Mouse (Mus musculus) embryonic stem cell, embryonic (primary cell): Measurements from ENCODE around the gene Psmb11.
"Not testable (repeated sequence)": the region's sequence is repeated elsewhere in the genome, so short reads cannot be mapped to it uniquely, and the experiment has no call there.

Experiments
- CTCF ChIA-PET, 4 experiments: fragments of 300-600 bp in 2 of 4; fragments of 350-600 bp in 2 of 4; sonication (Branson Sonifier 250); formaldehyde crosslinking; loops; one replicate each; lab custom pipeline; 2022; ENCODE audit warnings: inconsistent platforms in 2 of 4; lab: Charles Lee
- POLR2A ChIA-PET, 4 experiments: fragments of 300-600 bp in 2 of 4; fragments of 350-600 bp in 2 of 4; sonication (Branson Sonifier 250); formaldehyde crosslinking; loops; one replicate each; lab custom pipeline; 2022; ENCODE audit warnings: antibody characterized with exemption in 4 of 4, inconsistent platforms in 1 of 4; lab: Charles Lee

Psmb11 gene

GRCm38 (mm10) chr14:54592319-54592934, 28.8 kb upstream of the Psmb11 start:
- CTCF ChIA-PET = interaction anchor here (0.6 to 3.8 kb wide), 12 partner anchors 8 to 139 kb away, joined by 3 to 30 read pairs (median 4); no protein-coding TSS in a partner anchor
- POLR2A ChIA-PET = interaction anchor here in 3 of 4 experiments (0.6 to 67.6 kb wide), 11 partner anchors 9 to 67 kb away, joined by 3 to 2028 read pairs (median 5); partner anchors contain the start of genes 4931414P19Rik (in 2 of the 3), Haus4 (in 2 of the 3) and Ajuba (in 1 of the 3)

- POLR2A ChIA-PET = interaction anchor here (0.6 to 67.6 kb wide), 29 partner anchors 9 to 552 kb away, joined by 3 to 2028 read pairs (median 6); partner anchors contain the start of genes Haus4 (in 3 of the 4), 4931414P19Rik (in 2 of the 4), Ajuba (in 1 of the 4) and Cdh24 (in 1 of the 4)
These were observed 27.2 kb upstream of the Psmb11 start for GRCm38 (mm10) chr14:54594055-54594454.

GRCm38 (mm10) chr14:54594631-54595414, 26.4 kb upstream of the Psmb11 start:
- POLR2A ChIA-PET = interaction anchor here (0.5 to 67.6 kb wide), 45 partner anchors 8 to 481 kb away, joined by 3 to 2028 read pairs (median 5); partner anchors contain the start of genes 4931414P19Rik (in 3 of the 4), Haus4 (in 3 of the 4), Psmb5 (in 3 of the 4) and 1700123O20Rik (in 2 of the 4)
- CTCF ChIA-PET = interaction anchor here in 3 of 4 experiments (0.5 to 3.8 kb wide), 43 partner anchors 11 to 367 kb away, joined by 3 to 30 read pairs (median 5); partner anchors contain the start of genes Haus4 (in 3 of the 3), 4931414P19Rik (in 1 of the 3), Cdh24 (in 1 of the 3) and Gm17606 (in 1 of the 3)

More at GRCm38 (mm10) chr14:54594055-54594454, 27.2 kb upstream of the Psmb11 start:
- CTCF ChIA-PET = interaction anchor here (0.6 to 3.8 kb wide), 29 partner anchors 10 to 366 kb away, joined by 3 to 30 read pairs (median 5); partner anchors contain the start of genes Haus4 (in 3 of the 4), Prmt5 (in 1 of the 4) and Slc7a7 (in 1 of the 4)

- ChIA-PET CTCF (interaction anchor here in 1 of 4 experiments (0.7 kb wide), 1 partner anchor 14 kb away, joined by 3 read pairs; no protein-coding TSS in a partner anchor), POLR2A (interaction anchor here in 1 of 4 experiments (1.0 to 67.6 kb wide), 3 partner anchors 9 to 35 kb away, joined by 3 to 2028 read pairs (median 4); partner anchors contain the start of genes Ajuba, Haus4 and Psmb5)
These were observed 24.1 kb upstream of the Psmb11 start for GRCm38 (mm10) chr14:54597084-54597483.

DNA sequence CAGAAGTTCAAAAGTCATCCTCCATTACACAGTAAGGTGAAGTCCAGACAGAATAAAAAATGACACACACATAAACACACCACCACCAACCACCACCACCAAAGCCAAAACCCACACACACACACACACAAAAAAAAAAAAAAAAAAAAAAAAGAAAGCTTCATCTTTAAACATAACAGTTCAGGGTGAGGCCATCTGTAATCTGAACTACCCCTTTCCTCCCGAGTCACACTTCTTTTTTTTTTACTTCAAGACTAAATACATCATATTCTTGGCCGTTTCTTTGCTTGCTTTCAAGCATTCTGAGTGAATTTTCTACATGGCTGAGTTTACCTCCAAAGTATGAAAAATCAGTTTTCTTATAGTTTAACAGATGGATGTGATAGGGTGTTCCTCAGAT, 19.6 kb upstream of the Psmb11 start:
- POLR2A ChIA-PET = interaction anchor here in 2 of 4 experiments (0.6 to 67.6 kb wide), 6 partner anchors 11 to 858 kb away, joined by 3 to 2028 read pairs (median 4); partner anchors contain the start of genes Ajuba (in 1 of the 2), Haus4 (in 1 of the 2) and Psmb5 (in 1 of the 2)
- CTCF ChIA-PET = interaction anchor here in 2 of 4 experiments (0.6 to 1.5 kb wide), 3 partner anchors 11 to 50 kb away, joined by 3 read pairs; no protein-coding TSS in a partner anchor

- CTCF ChIA-PET = interaction anchor here in 2 of 4 experiments (0.5 to 1.6 kb wide), 4 partner anchors 15 to 412 kb away, joined by 3 read pairs; no protein-coding TSS in a partner anchor
- POLR2A ChIA-PET = interaction anchor here in 2 of 4 experiments (0.6 to 67.6 kb wide), 7 partner anchors 8 to 40 kb away, joined by 3 to 2028 read pairs (median 12); partner anchors contain the start of genes Ajuba (in 1 of the 2) and Haus4 (in 1 of the 2)
These were observed 18.6 kb upstream of the Psmb11 start for GRCm38 (mm10) chr14:54602613-54603012.

DNA sequence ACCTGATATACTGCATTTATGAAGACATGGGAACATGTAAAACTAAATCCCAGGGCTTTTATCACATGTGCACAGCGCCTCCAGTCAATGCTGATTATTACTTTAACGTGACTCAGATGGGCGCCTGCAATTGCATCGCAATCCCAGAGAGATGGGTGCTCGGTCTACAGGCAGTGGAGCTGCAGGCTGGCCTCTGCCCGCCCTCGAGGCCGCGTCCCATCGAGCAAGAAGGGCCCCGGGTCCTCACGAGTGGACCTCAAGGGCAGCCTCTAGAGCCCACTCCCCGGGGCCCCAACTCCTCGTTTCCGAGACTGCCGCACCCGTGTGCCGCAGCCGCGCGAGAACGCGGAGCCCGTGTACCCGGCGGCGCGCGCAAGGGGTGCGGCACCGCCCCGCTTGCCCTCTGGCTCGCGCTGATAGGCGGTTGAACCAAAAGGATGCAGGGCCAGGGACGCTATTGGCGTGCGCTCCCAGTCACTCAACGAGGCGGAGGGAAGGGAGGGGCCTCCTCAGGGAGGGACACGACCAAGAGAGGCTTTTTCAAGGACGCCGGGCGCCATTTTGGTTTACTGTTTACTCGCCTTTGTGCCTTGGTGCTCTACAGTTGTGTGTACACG, 18.1 kb upstream of the Psmb11 start:
- POLR2A ChIA-PET = interaction anchor here in 3 of 4 experiments (0.7 to 67.6 kb wide), 15 partner anchors 8 to 83 kb away, joined by 3 to 2028 read pairs (median 6); partner anchors contain the start of genes 1700123O20Rik (in 2 of the 3), Acin1 (in 2 of the 3), Psmb5 (in 2 of the 3) and Ajuba (in 1 of the 3)
- CTCF ChIA-PET = interaction anchor here in 3 of 4 experiments (0.6 to 1.6 kb wide), 5 partner anchors 14 to 510 kb away, joined by 3 to 4 read pairs (median 3); no protein-coding TSS in a partner anchor

GRCm38 (mm10) chr14:54603686-54604085, 17.5 kb upstream of the Psmb11 start:
- ChIA-PET CTCF (interaction anchor here in 3 of 4 experiments (0.6 to 1.6 kb wide), 4 partner anchors 14 to 511 kb away, joined by 3 to 4 read pairs (median 3); no protein-coding TSS in a partner anchor), POLR2A (interaction anchor here in 3 of 4 experiments (0.7 to 67.6 kb wide), 16 partner anchors 8 to 140 kb away, joined by 3 to 2028 read pairs (median 5); partner anchors contain the start of genes 1700123O20Rik (in 2 of the 3), Acin1 (in 2 of the 3), Psmb5 (in 2 of the 3) and Ajuba (in 1 of the 3))

DNA sequence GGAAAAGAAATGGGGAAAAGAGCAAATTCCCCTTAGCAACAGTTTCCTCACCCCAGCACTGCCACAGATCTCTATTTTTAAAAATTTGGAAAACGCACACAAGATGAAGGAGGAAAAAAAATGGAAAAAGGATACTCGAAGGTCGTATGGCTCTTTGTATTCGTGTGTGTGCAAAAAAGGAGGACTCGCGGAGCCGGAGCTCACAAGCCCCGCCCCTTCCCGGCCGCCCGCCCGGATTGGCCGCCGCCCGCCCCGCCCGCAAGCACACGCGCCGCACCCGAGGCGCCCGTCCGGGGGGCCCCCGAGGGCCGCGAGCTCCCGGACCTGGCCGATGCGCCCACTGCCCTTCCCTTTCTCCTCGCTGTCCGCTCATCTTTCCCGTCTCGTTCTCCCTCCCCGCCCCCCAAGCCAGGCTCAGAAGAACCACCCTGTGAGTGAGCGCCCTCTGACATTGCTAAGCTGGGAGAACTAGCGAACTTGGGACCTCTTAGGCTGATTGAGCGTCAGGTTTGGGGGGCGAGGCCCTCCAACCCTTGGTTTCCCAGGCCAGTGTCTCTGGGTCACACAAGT, 15.4 kb upstream of the Psmb11 start, which contains the start of gene 4931414P19Rik:
Gene 4931414P19Rik, minus strand, starts transcription at position 242 of the 570 bp plus-strand sequence.
- ChIA-PET CTCF (interaction anchor here (0.6 to 1.4 kb wide), 13 partner anchors 10 to 80 kb away, joined by 3 to 9 read pairs (median 3); partner anchors contain the start of genes 1700123O20Rik (in 1 of the 4) and Cdh24 (in 1 of the 4)), POLR2A (interaction anchor here in 3 of 4 experiments (0.6 to 67.6 kb wide), 35 partner anchors 9 to 211 kb away, joined by 3 to 2028 read pairs (median 4); partner anchors contain the start of genes Ajuba (in 3 of the 3), Psmb5 (in 3 of the 3), 1700123O20Rik (in 2 of the 3) and Haus4 (in 2 of the 3))

DNA sequence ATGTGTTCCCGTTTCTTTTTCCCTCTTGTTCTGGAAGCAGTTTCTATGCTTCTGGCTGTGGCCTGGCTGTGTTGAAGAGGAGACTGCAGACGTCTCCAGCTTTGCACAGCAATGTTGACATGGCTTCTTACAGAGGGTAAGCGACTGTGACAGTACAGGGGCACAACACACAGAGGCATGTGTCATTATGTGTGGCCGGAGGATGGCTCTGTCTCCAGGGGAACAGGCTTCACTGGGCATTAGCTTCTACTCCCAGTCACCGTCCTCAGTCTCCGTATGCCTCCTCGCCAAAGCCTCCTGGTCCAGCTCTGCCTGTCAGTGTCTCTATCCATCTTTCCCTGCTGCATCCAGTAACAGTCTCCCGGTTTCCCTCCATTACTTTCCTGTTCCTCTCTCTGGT, 14.0 kb upstream of the Psmb11 start:
- ChIA-PET CTCF (interaction anchor here in 3 of 4 experiments (0.6 to 1.4 kb wide), 7 partner anchors 11 to 83 kb away, joined by 3 to 5 read pairs (median 4); partner anchors contain the start of gene Psmb5 (in 1 of the 3)), POLR2A (interaction anchor here in 2 of 4 experiments (0.6 to 67.6 kb wide), 9 partner anchors 10 to 1356 kb away, joined by 3 to 2028 read pairs (median 4); partner anchors contain the start of genes Ajuba (in 1 of the 2), Haus4 (in 1 of the 2), Psmb11 (in 1 of the 2) and Psmb5 (in 1 of the 2))

DNA sequence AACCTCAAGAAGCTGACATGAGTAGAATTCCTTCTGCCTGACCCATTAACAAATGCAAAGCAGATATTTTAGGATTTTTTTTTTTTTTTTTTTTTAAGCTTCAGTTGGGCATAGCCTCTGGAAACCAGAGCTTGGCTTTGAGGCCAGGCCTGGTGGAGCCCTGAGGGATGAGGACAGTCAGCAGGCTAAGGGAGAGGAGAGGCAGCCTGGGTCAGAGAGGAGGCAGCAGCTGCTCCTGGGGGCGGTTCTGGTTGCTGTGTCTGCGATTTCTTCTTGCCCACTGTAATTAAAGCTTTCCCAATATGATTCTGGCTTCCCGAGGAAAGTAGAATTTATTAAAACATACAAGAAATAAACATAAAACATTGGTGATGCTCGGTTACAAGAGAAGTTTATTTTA, 12.0 kb upstream of the Psmb11 start:
- POLR2A ChIA-PET = interaction anchor here in 3 of 4 experiments (0.6 to 67.6 kb wide), 8 partner anchors 8 to 318 kb away, joined by 3 to 2028 read pairs (median 4); partner anchors contain the start of genes Ajuba (in 1 of the 3), Haus4 (in 1 of the 3), Psmb5 (in 1 of the 3) and Slc7a7 (in 1 of the 3)
- CTCF ChIA-PET = interaction anchor here (0.6 to 1.5 kb wide), 7 partner anchors 14 to 1106 kb away, joined by 3 to 8 read pairs (median 5); no protein-coding TSS in a partner anchor

DNA sequence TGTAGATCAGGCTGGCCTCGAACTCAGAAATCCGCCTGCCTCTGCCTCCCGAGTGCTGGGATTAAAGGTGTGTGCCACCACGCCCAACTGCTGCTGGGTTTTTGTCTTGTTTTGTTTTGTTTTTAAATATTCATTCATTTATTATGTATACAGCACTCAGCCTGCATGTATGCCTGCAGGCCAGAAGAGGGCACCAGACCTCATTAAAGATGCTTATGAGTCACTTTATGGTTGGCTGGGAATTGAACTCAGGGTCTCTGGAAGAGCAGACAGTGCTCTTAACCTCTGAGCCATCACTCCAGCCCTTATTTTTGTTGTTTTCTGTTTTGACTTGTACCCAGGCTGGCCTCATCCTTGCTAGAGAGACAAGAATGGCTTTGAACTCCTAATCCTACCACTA, 11.3 kb upstream of the Psmb11 start:
- ChIA-PET POLR2A (interaction anchor here in 2 of 4 experiments (1.3 to 67.6 kb wide), 5 partner anchors 16 to 48 kb away, joined by 3 to 2028 read pairs (median 3); partner anchors contain the start of genes Cdh24 (in 2 of the 2), Ajuba (in 1 of the 2), Gm17606 (in 1 of the 2) and Haus4 (in 1 of the 2)), CTCF (interaction anchor here in 2 of 4 experiments (0.8 to 1.6 kb wide), 4 partner anchors 24 to 59 kb away, joined by 3 to 6 read pairs (median 4); partner anchors contain the start of gene Cdh24 (in 2 of the 2))

DNA sequence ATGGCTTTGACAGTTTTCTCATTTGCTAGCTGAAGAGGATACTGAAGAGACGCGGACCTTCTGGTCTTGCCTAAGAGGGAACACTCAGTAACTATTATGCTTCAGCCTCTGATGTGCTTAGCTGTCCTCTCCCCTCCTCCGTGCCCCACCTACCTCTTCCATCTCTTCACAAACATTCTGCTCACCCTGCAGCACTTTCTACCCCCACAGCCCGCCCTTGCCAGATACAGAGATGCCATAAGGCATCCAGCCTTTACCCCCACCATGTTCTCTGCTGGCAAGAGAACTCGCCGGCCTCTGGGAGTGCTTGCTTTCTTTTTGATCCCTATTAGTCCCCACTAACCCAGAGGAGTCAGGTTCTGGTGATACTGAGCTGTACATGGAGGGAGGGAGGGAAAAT, 10.6 kb upstream of the Psmb11 start:
- POLR2A ChIA-PET = interaction anchor here in 3 of 4 experiments (0.7 to 67.6 kb wide), 13 partner anchors 7 to 147 kb away, joined by 3 to 2028 read pairs (median 3); partner anchors contain the start of genes Cdh24 (in 2 of the 3), Haus4 (in 2 of the 3), 1700123O20Rik (in 1 of the 3) and Acin1 (in 1 of the 3)
- CTCF ChIA-PET = interaction anchor here in 3 of 4 experiments (0.6 to 1.6 kb wide), 4 partner anchors 14 to 31 kb away, joined by 3 to 6 read pairs (median 4); partner anchors contain the start of gene Cdh24 (in 3 of the 3)

DNA sequence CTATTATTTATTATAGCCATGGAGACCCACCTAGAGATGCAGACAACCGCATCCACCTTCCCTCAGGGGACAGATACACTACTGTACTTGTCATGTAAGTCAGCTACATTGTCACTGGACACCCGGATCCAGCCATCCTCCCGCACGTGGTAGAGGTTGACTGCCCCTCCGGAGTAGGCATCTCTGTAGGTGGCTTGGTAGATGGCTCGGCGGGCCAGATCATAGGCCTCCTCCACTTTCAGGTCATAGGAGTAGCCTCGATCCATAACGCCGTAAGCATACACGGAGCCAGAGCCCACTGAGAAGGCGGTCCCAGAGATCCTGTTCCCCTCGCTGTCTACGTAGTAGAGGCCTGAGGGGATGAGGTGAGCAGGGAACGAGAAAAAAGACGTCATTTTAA, 7.1 kb upstream of the Psmb11 start:
- CTCF ChIA-PET = not testable (repeated sequence)
- POLR2A ChIA-PET = interaction anchor here in 2 of 4 experiments (1.2 to 67.6 kb wide), 7 partner anchors 7 to 97 kb away, joined by 3 to 2028 read pairs (median 6); partner anchors contain the start of genes Ajuba (in 1 of the 2), Cdh24 (in 1 of the 2), Haus4 (in 1 of the 2) and Psmb11 (in 1 of the 2)
